Mouse (Mus musculus) lung, postnatal 10 days (tissue): ENCODE data around the gene Mansc1.
"Not testable (repeated sequence)": the region's sequence is repeated elsewhere in the genome, so short reads cannot be mapped to it uniquely, and the experiment has no call there.

Source experiments
- DNase-seq: peaks from one replicate; pipeline ENCODE4 v3.0.0; 2021

The Mansc1 gene

GRCm38 (mm10) chr6:134631947-134632687, at the start of gene Mansc1:
Mansc1 (minus strand) TSS chr6:134632488.
- peak; percentile 73 for DNase-seq

GRCm38 (mm10) chr6:134679330-134679729, 47.0 kb upstream of the Mansc1 start:
- not testable (repeated sequence) for DNase-seq

GRCm38 (mm10) chr6:134678037-134678436, 45.7 kb upstream of the Mansc1 start:
- no peak for DNase-seq

- DNase-seq: no peak
These were observed 45.2 kb upstream of the Mansc1 start for GRCm38 (mm10) chr6:134677504-134677903.

- not testable (repeated sequence) for DNase-seq
These were observed 41.4 kb upstream of the Mansc1 start for GRCm38 (mm10) chr6:134673712-134674111.

GRCm38 (mm10) chr6:134670881-134671411, 38.7 kb upstream of the Mansc1 start:
- peak; percentile 62 for DNase-seq

GRCm38 (mm10) chr6:134669179-134669865, 37.0 kb upstream of the Mansc1 start:
- DNase-seq: no peak

GRCm38 (mm10) chr6:134668519-134668918, 36.2 kb upstream of the Mansc1 start:
- no peak for DNase-seq

- DNase-seq: no peak
These were observed 33.5 kb upstream of the Mansc1 start for GRCm38 (mm10) chr6:134665817-134666216.

GRCm38 (mm10) chr6:134664573-134664972, 32.3 kb upstream of the Mansc1 start:
- DNase-seq: no peak

GRCm38 (mm10) chr6:134660714-134661406, 28.6 kb upstream of the Mansc1 start:
- no peak for DNase-seq

GRCm38 (mm10) chr6:134659108-134659958, 27.0 kb upstream of the Mansc1 start:
- peak; percentile 73 for DNase-seq

GRCm38 (mm10) chr6:134656527-134656926, 24.2 kb upstream of the Mansc1 start:
- DNase-seq: no peak

GRCm38 (mm10) chr6:134648356-134648755, 16.1 kb upstream of the Mansc1 start:
- DNase-seq: no peak

- DNase-seq: peak; percentile 17
These were observed 15.3 kb upstream of the Mansc1 start for GRCm38 (mm10) chr6:134647621-134648020.

GRCm38 (mm10) chr6:134646835-134647234, 14.5 kb upstream of the Mansc1 start:
- DNase-seq: no peak

GRCm38 (mm10) chr6:134643296-134643695, 11.0 kb upstream of the Mansc1 start:
- no peak for DNase-seq

- peak; percentile 11 for DNase-seq
These were observed 9.6 kb upstream of the Mansc1 start for GRCm38 (mm10) chr6:134641738-134642446.

- DNase-seq: peak; percentile 96
These were observed 8.5 kb upstream of the Mansc1 start for GRCm38 (mm10) chr6:134640485-134641475.

- no peak for DNase-seq
These were observed 7.6 kb upstream of the Mansc1 start for GRCm38 (mm10) chr6:134639900-134640299.
